Mouse (Mus musculus) limb, embryonic 12.5 days (tissue): ENCODE measurements around the gene Strap. TPM values are rescaled to one million over a fixed set of nuclear protein-coding genes. Genes with fewer than 3 reads are reported as not detected.

ENCODE experiments used
- ATAC-seq: fragments of 200-750 bp; cut with Nextera tagmentation; 2 replicates; pipeline ENCODE4 v1.8.0; 2017; ENCODE audit warnings: low read depth, moderate TSS enrichment; ENCODE audit not compliant: insufficient number of reproducible peaks, insufficient read depth, low FRiP score, low TSS enrichment
- H3K27ac ChIP-seq: fragments of 300-500 bp; sonication (generic); 2 replicates; pipeline ENCODE4 v1.5.1; 2016; ENCODE audit warnings: mild to moderate bottlenecking, moderate library complexity
- H3K27me3 ChIP-seq: fragments of 300-500 bp; sonication (generic); 2 replicates; pipeline ENCODE4 v1.6.1; 2016; ENCODE audit warnings: mild to moderate bottlenecking, moderate library complexity
- H3K36me3 ChIP-seq: fragments of 300-500 bp; sonication (generic); 2 replicates; pipeline ENCODE4 v1.6.1; 2016; ENCODE audit warnings: mild to moderate bottlenecking, moderate library complexity
- H3K4me1 ChIP-seq: fragments of 300-500 bp; sonication (generic); replicated peaks from 2 replicates; pipeline ENCODE4 v1.6.1; 2016
- H3K4me2 ChIP-seq: fragments of 300-500 bp; sonication (generic); 2 replicates; pipeline ENCODE4 v1.6.1; 2016; ENCODE audit warnings: mild to moderate bottlenecking, moderate library complexity
- H3K4me3 ChIP-seq: fragments of 300-500 bp; sonication (generic); replicated peaks from 2 replicates; pipeline ENCODE4 v1.5.1; 2016; ENCODE audit warnings: mild to moderate bottlenecking
- H3K9ac ChIP-seq: fragments of 300-500 bp; sonication (generic); replicated peaks from 2 replicates; pipeline ENCODE4 v1.6.1; 2016; ENCODE audit warnings: mild to moderate bottlenecking, moderate library complexity
- H3K9me3 ChIP-seq: fragments of 300-500 bp; sonication (generic); 2 replicates; pipeline ENCODE4 v1.6.1; 2016; ENCODE audit warnings: mild to moderate bottlenecking, moderate library complexity
- WGBS: fragments of 180-500 bp; shearing (Covaris S2); methylation state at CpG from one replicate; pipeline ENCODE4 v1.1.7; 2016; 5-methylcytosine and 5-hydroxymethylcytosine counted together
- polyA plus RNA-seq: library from polyadenylated mRNA; unstranded; fragments of >200 nt; fragmentation: Nextera tagmentation; extraction: Ambion mirVana; gene quantifications from 2 replicates; pipeline ENCODE4 v1.2.1, GENCODE M21; 2016

The Strap gene
- polyA plus RNA-seq, 1 experiment from 2014 or later: 204 TPM

DNA sequence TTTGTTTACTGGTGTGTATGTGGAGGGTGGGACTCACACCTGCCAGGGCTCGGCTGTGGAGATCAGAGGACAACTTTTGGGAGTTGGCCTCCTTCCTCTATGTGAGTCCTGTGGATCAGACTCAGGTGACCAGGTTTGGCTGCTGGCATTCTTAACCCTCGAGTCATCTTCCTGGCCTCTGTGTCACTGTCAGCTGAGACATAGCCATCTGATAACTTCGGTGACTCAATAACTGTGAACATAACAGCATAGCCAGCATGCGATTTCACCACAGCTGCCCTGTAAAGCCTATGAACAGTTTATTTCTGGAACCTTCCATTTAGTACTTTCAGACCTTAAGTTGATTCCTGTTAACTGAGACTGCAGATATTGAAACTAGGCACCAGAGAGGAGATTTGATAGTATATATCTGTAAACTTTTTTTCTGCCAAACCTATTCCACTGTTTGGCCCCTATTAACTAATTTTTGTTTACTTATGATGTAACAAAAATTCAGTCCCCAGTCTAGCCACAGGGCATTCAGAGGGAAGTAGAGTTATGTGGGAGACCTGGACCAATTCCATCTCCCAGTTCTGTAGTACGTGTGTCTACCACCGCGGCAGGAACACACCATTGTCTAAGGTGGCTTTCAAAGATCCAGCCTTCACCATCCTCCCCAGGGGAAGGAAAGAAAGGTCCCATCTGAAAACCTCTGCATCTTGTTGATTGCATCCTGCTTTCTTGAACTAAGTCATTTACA lies 49.2 kb downstream of the Strap start:
- Histone ChIP-seq H3K9me3 (no peaks in the 10 kb centered on the region), H3K36me3 (peaks cover 10% of the 10 kb centered on the region), H3K4me2 (no peak overlapping the region), H3K27ac (no peak overlapping the region), H3K27me3 (no peaks in the 10 kb centered on the region), H3K9ac (no peak overlapping the region), H3K4me3 (no peak overlapping the region), H3K4me1 (peaks cover 7% of the 10 kb centered on the region)
- WGBS: 93% methylated on average over 7 of the region's 7 CpGs
- no peak for ATAC-seq

DNA sequence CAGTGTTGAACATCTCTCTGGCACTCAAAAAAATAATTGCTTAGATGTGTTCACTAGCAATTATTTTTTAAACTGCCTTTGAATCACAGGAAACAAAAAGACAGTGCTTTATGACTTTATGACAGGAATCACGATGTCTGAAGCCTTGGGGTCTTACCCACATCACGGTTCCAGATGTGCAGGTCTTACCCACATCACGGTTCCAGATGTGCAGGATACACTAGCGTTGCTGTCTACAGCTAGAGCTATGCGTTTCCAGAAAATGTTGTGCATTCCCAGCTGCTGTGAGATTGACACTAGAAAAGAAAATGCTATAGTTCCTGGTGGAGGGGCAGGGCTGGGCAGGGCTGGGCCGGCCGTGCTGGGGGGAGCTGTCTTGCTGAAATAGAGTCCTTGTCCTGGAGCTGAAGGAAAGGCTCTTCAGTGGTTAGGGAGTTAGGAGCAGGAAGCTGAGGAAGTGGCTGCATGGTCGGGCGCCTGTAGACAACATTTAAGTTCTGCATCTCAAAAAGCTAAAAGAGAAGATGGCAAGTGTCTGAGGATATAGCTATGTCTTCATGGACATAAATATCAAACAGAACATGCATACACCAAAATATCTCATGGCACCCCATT lies 54.2 kb downstream of the Strap start:
- Histone ChIP-seq H3K27ac (no peak overlapping the region), H3K27me3 (no peaks in the 10 kb centered on the region), H3K9ac (no peak overlapping the region), H3K9me3 (no peaks in the 10 kb centered on the region), H3K4me2 (no peak overlapping the region), H3K36me3 (peaks cover 7% of the 10 kb centered on the region; the same call in 1 of the 2 replicates), H3K4me3 (no peak overlapping the region), H3K4me1 (peaks cover 16% of the 10 kb centered on the region)
- peak; percentile 37; the same call in 1 of the 2 replicates for ATAC-seq
- 23% methylated on average over 9 of the region's 9 CpGs for WGBS

DNA sequence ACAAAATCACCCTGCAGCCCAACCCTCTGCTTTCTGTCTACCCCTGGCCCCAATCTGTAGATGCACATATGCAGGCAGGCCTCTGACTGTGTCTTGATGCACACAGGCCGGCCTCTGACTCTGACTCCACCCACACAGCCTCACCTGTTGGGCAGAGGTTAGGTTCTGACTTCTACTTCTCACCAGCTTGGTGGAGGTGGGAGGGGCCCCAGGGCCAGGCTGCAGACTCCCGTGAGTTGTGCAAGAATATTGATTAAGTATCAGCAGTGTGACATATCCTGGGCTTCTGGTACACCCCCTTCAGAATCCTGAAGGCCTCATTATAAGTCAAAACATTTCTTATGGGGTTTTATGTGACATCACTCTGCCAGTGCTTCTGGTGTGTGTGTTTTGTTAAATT lies 54.8 kb downstream of the Strap start:
- Histone ChIP-seq H3K9me3 (no peaks in the 10 kb centered on the region), H3K4me2 (no peak overlapping the region), H3K27me3 (no peaks in the 10 kb centered on the region), H3K27ac (no peak overlapping the region), H3K4me1 (peaks cover 21% of the 10 kb centered on the region), H3K9ac (no peak overlapping the region), H3K4me3 (no peak overlapping the region), H3K36me3 (peaks cover 7% of the 10 kb centered on the region; the same call in 1 of the 2 replicates)
- ATAC-seq: 0 out of 2 replicates have a peak, but pooled peaks have one; percentile 34
- WGBS: 57% methylated on average over 2 of the region's 2 CpGs

DNA sequence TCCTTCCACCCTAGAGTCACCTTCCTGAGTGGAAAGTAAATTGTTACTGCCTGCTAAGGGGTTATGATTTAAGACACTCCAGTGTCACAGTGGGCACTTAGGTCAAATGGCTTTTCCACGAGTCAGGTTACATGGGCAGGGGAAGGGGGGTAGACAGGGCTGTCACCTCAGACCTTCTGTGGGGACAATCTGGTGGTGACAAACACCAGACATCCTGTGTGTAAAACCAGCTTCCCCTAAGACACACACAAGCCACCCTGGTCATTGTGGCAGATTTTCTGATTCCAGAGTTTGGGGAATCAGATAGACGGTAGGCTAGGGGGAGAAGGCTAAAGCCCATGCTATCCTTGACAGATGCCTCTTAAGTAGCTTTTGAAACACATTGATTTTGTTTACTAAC lies 60.6 kb downstream of the Strap start:
- Histone ChIP-seq H3K9ac (no peak overlapping the region), H3K4me2 (no peak overlapping the region), H3K36me3 (peaks cover 15% of the 10 kb centered on the region), H3K27ac (no peak overlapping the region), H3K27me3 (no peaks in the 10 kb centered on the region), H3K4me1 (peaks cover 7% of the 10 kb centered on the region; the same call in 1 of the 2 replicates), H3K4me3 (no peak overlapping the region), H3K9me3 (peaks cover 10% of the 10 kb centered on the region)
- ATAC-seq: no peak
- WGBS: 5% methylated on average over 2 of the region's 2 CpGs

DNA sequence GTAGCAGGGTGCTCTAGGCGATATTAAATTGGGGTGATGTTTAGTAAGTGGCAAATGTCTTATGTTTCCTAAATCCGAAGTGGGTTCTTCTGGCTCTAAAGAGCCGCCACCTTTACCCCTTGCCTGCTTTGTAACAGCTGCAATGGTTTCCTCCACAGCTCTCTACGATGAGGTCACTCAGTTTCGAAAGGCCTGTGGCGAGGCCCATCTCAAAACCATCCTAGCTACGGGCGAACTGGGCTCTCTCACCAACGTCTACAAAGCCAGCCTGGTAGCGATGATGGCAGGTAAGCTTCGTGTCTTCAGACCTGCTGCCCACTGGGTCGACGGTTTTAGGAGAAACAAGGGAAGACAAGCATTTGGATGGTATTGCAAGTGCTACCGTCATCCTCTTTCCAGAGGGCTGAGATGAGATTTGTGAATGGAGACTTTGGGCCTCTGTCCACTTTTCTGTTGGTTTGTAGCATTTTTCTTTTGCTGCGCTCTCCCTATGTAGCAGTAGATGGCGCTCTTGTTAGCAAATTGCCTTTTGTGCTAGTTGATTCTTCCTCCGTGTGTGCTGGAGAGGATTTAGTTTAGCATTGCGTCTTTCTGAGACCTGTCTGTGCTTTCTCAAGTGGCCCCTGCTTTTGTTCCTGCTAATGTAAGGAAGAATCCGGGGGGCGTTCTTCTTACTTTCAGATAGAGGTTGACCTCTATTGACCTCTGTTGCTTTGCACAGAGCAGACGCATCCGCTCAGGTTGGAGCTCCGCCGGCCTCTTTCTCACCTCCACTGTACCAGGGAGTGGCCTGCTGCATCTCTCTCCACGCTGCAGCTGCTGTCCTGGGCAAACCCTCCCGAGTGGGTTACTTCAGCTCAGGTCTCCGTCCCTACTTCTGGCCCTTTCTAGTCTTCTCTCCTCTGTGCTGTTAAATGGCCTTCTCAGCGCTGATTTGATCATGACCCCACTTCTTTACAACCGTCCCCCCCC lies 62.0 kb downstream of the Strap start:
- H3K9me3 ChIP-seq: peaks cover 16% of the 10 kb centered on the region
- no peak overlapping the region for H3K9ac ChIP-seq
- no peak overlapping the region for H3K27ac ChIP-seq
- H3K4me1 ChIP-seq: peaks cover 7% of the 10 kb centered on the region; the same call in 1 of the 2 replicates
- H3K4me3 ChIP-seq: no peak overlapping the region
- WGBS: 67% methylated on average over 29 of the region's 29 CpGs
- no peaks in the 10 kb centered on the region for H3K27me3 ChIP-seq
- no peak; the same call in 1 of the 2 replicates for ATAC-seq
- H3K36me3 ChIP-seq: peaks cover 21% of the 10 kb centered on the region
- H3K4me2 ChIP-seq: no peak overlapping the region

DNA sequence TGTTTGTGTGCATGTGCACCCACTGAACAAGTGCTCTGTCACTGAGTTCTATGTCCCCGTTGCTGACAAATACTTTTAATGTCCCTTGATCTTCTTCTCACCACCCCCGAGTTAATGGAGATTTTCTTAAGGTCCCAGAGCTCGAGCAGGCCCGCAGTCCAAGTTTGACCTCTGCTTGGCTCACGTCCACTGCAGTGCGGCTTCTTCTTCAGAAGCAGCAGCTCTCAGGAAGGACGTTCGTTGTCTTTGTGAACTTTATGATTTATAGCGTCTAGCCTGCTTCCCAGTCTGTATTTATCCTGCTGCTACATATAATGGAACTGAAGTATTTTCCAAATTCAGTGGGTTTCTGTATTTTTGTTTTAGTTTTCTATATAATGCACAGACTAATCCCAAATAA lies 64.4 kb downstream of the Strap start:
- no peak overlapping the region for H3K4me3 ChIP-seq
- peaks cover 16% of the 10 kb centered on the region for H3K9me3 ChIP-seq
- no peaks in the 10 kb centered on the region for H3K27me3 ChIP-seq
- 83% methylated on average over 9 of the region's 9 CpGs for WGBS
- peaks cover 18% of the 10 kb centered on the region for H3K4me1 ChIP-seq
- no peak overlapping the region for H3K9ac ChIP-seq
- no peak for ATAC-seq
- H3K4me2 ChIP-seq: no peak overlapping the region
- peaks cover 21% of the 10 kb centered on the region for H3K36me3 ChIP-seq
- H3K27ac ChIP-seq: no peak overlapping the region

Other genes with a start within 250 kb of the Strap start
- 11.1 and 14.7 TPM in 2 replicates for gene Eps8, start 80.2 kb upstream of the Strap start, polyA plus RNA-seq
- gene Dera, start 19.5 kb downstream of the Strap start, polyA plus RNA-seq: 63.0 and 64.4 TPM in 2 replicates